Mouse (Mus musculus) left cerebral cortex, adult 18-20 months (tissue): Measurements from ENCODE around the gene Bdh2. TPM values are rescaled to one million over a fixed set of nuclear protein-coding genes. Genes with fewer than 3 reads are reported as not detected.

ENCODE experiments used
- total RNA-seq, 2 experiments: library from RNA; stranded (reverse); gene quantifications; 2 replicates each; pipeline ENCODE4 v1.2.3; 2021

Gene Bdh2
- total RNA-seq, 2 experiments from 2014 or later: 3.8 to 4.6 TPM

Other genes with a start within 250 kb of the Bdh2 start
- 1 to 10 TPM in 1 of 2 experiments, under 1 TPM in 1; 0.89 to 1.5 TPM for gene Cenpe, start 68.7 kb upstream of the Bdh2 start, total RNA-seq
- gene Slc9b2, start 26.5 kb downstream of the Bdh2 start, total RNA-seq: 1 to 10 TPM; 2.4 to 3.4 TPM
- 1 to 10 TPM in 1 of 2 experiments, under 1 TPM in 1; 0.21 to 1.3 TPM for gene Slc9b1, start 66.8 kb downstream of the Bdh2 start, total RNA-seq
- gene Cisd2, start 142.7 kb downstream of the Bdh2 start, total RNA-seq: 10 to 100 TPM; 34.6 to 36.0 TPM
- 100 to 1,000 TPM; 238 to 245 TPM for gene Ube2d3, start 156.9 kb downstream of the Bdh2 start, total RNA-seq
- 10 to 100 TPM in 1 of 2 experiments, 1 to 10 TPM in 1; 9.1 to 10.1 TPM for gene Manba, start 204.4 kb downstream of the Bdh2 start, total RNA-seq